Mouse (Mus musculus): ENCODE data around the gene Sla2. TPM values are rescaled to one million over a fixed set of nuclear protein-coding genes. Genes with fewer than 3 reads are reported as not detected.
A peak's percentile ranks its signal among the peaks of the same experiment; 100 is the strongest.
"Not testable (repeated sequence)": the region's sequence is repeated elsewhere in the genome, so short reads cannot be mapped to it uniquely, and the experiment has no call there.

The Sla2 gene
- polyA plus RNA-seq, 1 experiment from 2014 or later, result 0.24 TPM

DNA sequence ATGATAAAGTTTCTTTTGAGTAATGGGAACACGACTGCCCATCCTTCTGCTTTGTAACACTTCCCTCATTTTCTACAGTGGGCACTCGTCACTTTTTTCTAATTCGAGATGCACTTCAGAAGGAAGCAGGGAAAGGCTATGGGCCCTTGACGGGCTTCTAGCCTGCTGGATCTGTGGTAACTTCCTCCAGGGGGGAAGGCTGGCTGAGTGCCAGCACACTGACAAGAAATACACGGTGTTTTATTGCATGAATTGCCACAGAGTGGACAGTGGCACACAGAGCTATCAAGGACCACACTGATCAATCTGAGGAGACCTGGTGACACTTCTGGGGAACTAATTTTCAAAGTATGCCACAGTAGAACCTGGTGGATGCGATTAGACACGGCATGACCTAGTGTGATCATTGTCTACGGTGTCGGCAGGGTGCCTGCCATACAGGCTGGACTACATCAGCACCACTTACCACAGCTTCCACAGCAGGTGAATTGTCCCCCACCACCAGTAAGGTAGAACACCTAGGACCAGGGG is 9.5 kb upstream of the Sla2 start:
- no peak overlapping the region for H3K4me2 ChIP-seq (ENCODE audit: low read depth, low read length)
- no peaks in the 10 kb centered on the region for H3K36me3 ChIP-seq (ENCODE audit: control insufficient read depth, insufficient read depth, low read length)
- H3K27ac ChIP-seq (ENCODE audit: low read depth, low read length), result no peak overlapping the region
- no peaks in the 10 kb centered on the region for H3K9me3 ChIP-seq (ENCODE audit: control insufficient read depth, low read length)
- no peak for ATAC-seq (ENCODE audit: low read depth)
- no peaks in the 10 kb centered on the region for H3K27me3 ChIP-seq (ENCODE audit: control insufficient read depth, insufficient read depth, low read length)
- no peak overlapping the region for H3K9ac ChIP-seq (replicated peaks; ENCODE audit: low read depth, low read length)
- H3K4me3 ChIP-seq (ENCODE audit: low read depth, low read length), result no peak overlapping the region
- 67% methylated on average over 9 of the region's 9 CpGs for WGBS
- 0 out of 2 replicates have a peak, but pooled peaks cover 4% of the 10 kb centered on the region for H3K4me1 ChIP-seq (ENCODE audit: control insufficient read depth, insufficient read depth, low read length)

DNA sequence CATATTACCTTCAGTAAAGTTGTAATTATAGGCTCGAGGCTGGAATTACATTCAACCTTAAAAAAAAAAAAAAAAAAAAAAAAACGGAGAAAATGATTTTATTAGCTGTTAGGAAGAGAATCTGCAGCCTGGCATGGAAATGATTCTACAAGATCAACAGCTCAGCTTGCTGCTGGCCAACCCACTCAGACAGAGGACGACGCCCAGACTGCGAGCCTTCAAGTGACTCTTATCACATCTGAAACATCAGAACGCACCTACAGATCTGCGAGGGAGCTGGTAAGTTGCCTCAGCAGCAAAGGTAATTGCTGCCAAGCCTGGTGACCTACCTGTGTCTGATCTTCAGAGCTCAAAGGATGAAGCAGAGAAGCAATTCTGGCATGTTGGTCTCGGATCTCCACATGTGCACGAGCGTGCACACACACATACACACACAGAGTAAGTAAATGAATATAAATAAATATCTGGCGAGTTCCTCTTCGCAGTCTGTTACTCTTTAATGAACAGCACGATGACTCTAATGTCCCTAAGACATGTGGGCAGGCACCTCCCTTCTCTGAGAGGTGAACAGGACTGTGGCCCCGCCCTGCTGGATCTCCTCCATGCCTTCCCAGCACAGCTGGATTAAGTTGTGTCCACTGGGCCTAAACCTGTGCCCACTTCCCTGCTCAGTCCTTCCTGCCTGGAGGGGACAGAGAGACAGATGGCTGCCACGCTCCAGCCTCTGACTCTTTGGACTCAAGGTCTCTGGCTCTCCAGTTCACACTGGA is 7.7 kb upstream of the Sla2 start:
- no peak overlapping the region for H3K27ac ChIP-seq (ENCODE audit: low read depth, low read length)
- no peak overlapping the region for H3K4me2 ChIP-seq (ENCODE audit: low read depth, low read length)
- WGBS, result 83% methylated on average over 15 of the region's 15 CpGs
- H3K4me3 ChIP-seq (ENCODE audit: low read depth, low read length), result no peak overlapping the region
- no peaks in the 10 kb centered on the region for H3K9me3 ChIP-seq (ENCODE audit: control insufficient read depth, low read length)
- ATAC-seq (ENCODE audit: low read depth), result no peak
- H3K4me1 ChIP-seq (ENCODE audit: control insufficient read depth, insufficient read depth, low read length), result 0 out of 2 replicates have a peak, but pooled peaks cover 4% of the 10 kb centered on the region
- H3K36me3 ChIP-seq (ENCODE audit: control insufficient read depth, insufficient read depth, low read length), result no peaks in the 10 kb centered on the region
- H3K9ac ChIP-seq (replicated peaks; ENCODE audit: low read depth, low read length), result no peak overlapping the region
- no peaks in the 10 kb centered on the region for H3K27me3 ChIP-seq (ENCODE audit: control insufficient read depth, insufficient read depth, low read length)

DNA sequence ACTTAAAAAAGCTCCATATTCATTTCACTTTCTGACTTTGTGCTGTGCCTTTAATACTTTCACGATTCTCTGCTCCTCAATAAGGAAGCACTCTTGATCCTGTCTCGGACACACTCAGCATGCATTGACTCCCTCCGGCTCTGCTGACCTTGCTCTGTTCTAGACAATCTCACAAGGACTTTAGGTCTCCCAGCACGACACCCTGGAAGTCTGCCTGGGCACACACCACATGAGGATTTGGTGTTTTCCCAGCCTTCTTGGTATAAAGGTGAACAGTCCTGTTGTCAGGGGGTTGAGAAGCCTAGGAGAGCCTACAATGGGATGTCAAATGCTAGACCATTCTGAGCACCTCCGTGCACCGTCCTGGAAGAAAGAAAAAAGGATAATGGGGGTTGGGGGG is 5.8 kb upstream of the Sla2 start:
- H3K27me3 ChIP-seq (ENCODE audit: control insufficient read depth, insufficient read depth, low read length), result no peaks in the 10 kb centered on the region
- H3K9me3 ChIP-seq (ENCODE audit: control insufficient read depth, low read length), result no peaks in the 10 kb centered on the region
- H3K4me3 ChIP-seq (ENCODE audit: low read depth, low read length), result no peak overlapping the region
- H3K4me2 ChIP-seq (ENCODE audit: low read depth, low read length), result no peak overlapping the region
- H3K36me3 ChIP-seq (ENCODE audit: control insufficient read depth, insufficient read depth, low read length), result no peaks in the 10 kb centered on the region
- H3K4me1 ChIP-seq (ENCODE audit: control insufficient read depth, insufficient read depth, low read length), result 0 out of 2 replicates have a peak, but pooled peaks cover 4% of the 10 kb centered on the region
- 76% methylated on average over 6 of the region's 6 CpGs for WGBS
- H3K27ac ChIP-seq (ENCODE audit: low read depth, low read length), result no peak overlapping the region
- no peak overlapping the region for H3K9ac ChIP-seq (replicated peaks; ENCODE audit: low read depth, low read length)
- no peak for ATAC-seq (ENCODE audit: low read depth)

DNA sequence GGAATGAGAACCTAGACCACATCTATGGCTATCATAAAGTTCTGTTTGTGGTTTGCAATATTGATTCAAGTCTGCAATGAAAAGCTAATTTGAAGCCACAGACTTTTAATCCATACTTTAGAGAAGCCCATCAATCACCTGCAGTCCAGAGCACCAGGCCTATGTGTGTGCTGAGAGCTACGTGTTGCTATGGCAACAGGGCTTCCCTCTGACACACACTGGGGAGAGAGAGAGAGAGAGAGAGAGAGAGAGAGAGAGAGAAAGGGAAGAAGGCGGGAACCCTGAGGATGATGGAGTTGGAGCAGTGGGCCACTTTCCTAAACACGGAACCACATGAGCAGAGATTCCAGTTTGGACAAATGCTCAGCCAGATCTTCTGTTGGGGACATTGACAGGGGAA is 5.2 kb upstream of the Sla2 start:
- peak; percentile 63; the same call in 1 of the 2 replicates for ATAC-seq (ENCODE audit: low read depth)
- Histone ChIP-seq H3K9ac (replicated peaks; ENCODE audit: low read depth, low read length) (no peak overlapping the region), H3K9me3 (ENCODE audit: control insufficient read depth, low read length) (no peaks in the 10 kb centered on the region), H3K36me3 (ENCODE audit: control insufficient read depth, insufficient read depth, low read length) (no peaks in the 10 kb centered on the region), H3K27ac (ENCODE audit: low read depth, low read length) (no peak overlapping the region), H3K4me1 (ENCODE audit: control insufficient read depth, insufficient read depth, low read length) (0 out of 2 replicates have a peak, but pooled peaks cover 4% of the 10 kb centered on the region), H3K4me2 (ENCODE audit: low read depth, low read length) (no peak overlapping the region), H3K27me3 (ENCODE audit: control insufficient read depth, insufficient read depth, low read length) (no peaks in the 10 kb centered on the region), H3K4me3 (ENCODE audit: low read depth, low read length) (no peak overlapping the region)
- 15% methylated on average over 3 of the region's 3 CpGs for WGBS

DNA sequence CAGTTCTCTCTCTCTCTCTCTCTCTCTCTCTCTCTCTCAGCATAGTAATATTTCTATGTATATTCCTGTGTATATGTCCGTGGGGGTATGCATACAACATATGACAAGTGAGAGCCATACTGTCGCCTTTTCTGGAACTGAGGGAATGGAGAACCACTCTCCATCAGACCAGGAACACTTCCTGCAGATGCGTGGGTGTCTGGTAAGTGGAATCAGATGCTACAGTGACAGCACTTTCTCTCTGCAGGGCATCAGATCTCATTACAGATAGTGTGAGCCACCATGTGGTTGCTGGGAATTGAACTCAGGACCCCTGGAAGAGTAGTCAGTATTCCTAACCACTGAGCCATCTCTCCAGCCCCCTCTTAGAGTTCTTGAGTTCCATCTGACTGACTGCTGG is 1.5 kb upstream of the Sla2 start:
- no peaks in the 10 kb centered on the region for H3K36me3 ChIP-seq (ENCODE audit: control insufficient read depth, insufficient read depth, low read length)
- 0 out of 2 replicates have a peak, but pooled peaks cover 4% of the 10 kb centered on the region for H3K4me1 ChIP-seq (ENCODE audit: control insufficient read depth, insufficient read depth, low read length)
- no peak overlapping the region for H3K4me3 ChIP-seq (ENCODE audit: low read depth, low read length)
- WGBS, result 76% methylated on average over 3 of the region's 3 CpGs
- no peak for ATAC-seq (ENCODE audit: low read depth)
- no peaks in the 10 kb centered on the region for H3K9me3 ChIP-seq (ENCODE audit: control insufficient read depth, low read length)
- no peak overlapping the region for H3K4me2 ChIP-seq (ENCODE audit: low read depth, low read length)
- no peak overlapping the region for H3K27ac ChIP-seq (ENCODE audit: low read depth, low read length)
- H3K9ac ChIP-seq (replicated peaks; ENCODE audit: low read depth, low read length), result no peak overlapping the region
- H3K27me3 ChIP-seq (ENCODE audit: control insufficient read depth, insufficient read depth, low read length), result no peaks in the 10 kb centered on the region

DNA sequence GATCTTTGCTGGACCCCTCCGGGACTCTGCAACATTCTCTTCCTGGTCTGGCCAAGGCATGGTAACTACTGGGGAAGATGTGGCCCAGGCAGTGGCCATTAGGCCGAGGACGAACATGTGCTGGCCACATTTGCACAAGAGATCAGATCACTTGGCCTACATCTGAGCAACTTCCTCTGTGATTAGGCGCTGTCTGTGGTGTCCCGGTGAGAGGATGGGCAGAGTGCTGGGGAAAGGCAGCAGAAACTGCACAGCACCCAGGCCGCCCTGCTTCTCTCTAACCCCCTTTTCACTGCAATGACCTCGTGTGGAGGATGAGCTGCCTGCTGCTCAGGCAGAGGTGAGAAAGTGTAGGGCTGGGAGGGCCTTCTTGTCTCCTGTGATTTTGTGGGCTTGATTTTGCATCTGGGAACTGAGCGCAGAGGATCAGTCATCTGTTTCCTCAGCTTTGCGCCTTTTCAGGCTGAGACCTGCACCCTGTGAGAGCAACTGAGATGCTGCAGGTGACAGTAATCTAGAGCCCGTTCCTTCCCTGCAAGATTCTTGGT is 834 bp downstream of the Sla2 start:
- Histone ChIP-seq H3K4me2 (ENCODE audit: low read depth, low read length) (no peak overlapping the region), H3K9ac (replicated peaks; ENCODE audit: low read depth, low read length) (no peak overlapping the region), H3K36me3 (ENCODE audit: control insufficient read depth, insufficient read depth, low read length) (no peaks in the 10 kb centered on the region), H3K27ac (ENCODE audit: low read depth, low read length) (no peak overlapping the region), H3K27me3 (ENCODE audit: control insufficient read depth, insufficient read depth, low read length) (no peaks in the 10 kb centered on the region), H3K9me3 (ENCODE audit: control insufficient read depth, low read length) (no peaks in the 10 kb centered on the region), H3K4me3 (ENCODE audit: low read depth, low read length) (no peak overlapping the region), H3K4me1 (ENCODE audit: control insufficient read depth, insufficient read depth, low read length) (no peaks in the 10 kb centered on the region)
- 84% methylated on average over 10 of the region's 10 CpGs for WGBS
- ATAC-seq (ENCODE audit: low read depth), result no peak

DNA sequence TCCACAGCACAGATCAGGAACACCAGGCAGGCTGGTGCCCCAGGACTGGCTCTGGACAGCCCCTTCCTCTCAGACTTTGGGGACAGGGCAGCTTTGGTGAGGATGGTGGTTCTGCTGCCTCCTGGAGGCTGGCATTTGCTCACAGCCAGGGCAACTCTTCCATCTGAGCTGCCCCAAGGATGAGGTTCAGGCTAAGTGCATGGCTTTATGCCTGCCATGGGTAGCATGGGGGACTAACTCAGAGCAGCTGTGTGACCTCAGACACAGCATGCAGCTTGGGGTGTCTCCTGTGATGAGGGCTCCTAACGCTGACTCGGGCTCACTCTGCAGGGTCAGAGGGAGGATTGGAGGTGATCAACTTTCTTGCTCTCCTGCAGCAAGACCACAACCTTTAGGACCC is 1.3 kb downstream of the Sla2 start:
- H3K27me3 ChIP-seq (ENCODE audit: control insufficient read depth, insufficient read depth, low read length); ATAC-seq (ENCODE audit: low read depth); H3K36me3 ChIP-seq (ENCODE audit: control insufficient read depth, insufficient read depth, low read length); H3K4me1 ChIP-seq (ENCODE audit: control insufficient read depth, insufficient read depth, low read length); H3K4me2 ChIP-seq (ENCODE audit: low read depth, low read length); H3K9me3 ChIP-seq (ENCODE audit: control insufficient read depth, low read length); H3K4me3 ChIP-seq (ENCODE audit: low read depth, low read length); H3K27ac ChIP-seq (ENCODE audit: low read depth, low read length); H3K9ac ChIP-seq (replicated peaks; ENCODE audit: low read depth, low read length): not testable (repeated sequence)
- 78% methylated on average over 2 of the region's 2 CpGs for WGBS

DNA sequence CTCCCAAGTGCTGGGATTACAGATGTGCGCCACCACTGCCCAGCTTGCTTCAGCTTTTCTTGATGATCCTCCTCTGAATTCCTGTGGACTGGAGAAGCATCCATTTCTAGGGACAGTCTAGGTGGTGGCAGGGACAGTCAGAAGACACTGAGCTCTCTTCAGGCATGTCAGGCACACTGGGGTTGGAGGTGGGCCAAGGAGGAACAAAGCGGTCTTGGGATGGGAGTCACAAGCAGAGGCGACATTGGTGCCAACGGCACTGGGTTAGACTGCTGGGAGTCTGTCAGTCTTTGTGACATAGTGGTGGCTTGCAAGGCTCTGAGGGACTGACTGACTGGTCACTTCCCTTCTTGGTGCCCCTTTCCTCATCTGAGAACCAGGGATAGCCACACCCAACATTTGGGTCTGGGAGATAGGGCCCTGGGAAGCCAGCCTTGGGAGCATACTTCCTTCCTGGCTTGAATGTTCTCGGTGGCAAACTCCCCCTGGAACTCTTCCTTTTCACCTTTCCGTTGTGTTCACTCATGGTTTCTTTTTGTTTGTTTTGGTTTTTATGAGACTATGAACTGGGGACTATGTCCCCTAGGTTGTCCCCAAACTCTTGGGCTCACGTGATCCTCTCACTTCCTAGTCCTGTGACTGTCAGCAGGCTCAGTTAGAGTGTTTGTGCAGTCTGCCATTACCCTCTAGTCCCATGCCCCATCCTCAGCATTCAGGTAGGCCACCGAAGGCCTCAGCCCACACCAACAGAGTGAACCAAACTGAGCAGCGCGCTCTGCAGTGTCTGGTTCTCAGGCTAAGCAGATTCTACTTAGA is 2.4 kb downstream of the Sla2 start:
- Histone ChIP-seq H3K9me3 (ENCODE audit: control insufficient read depth, low read length) (no peaks in the 10 kb centered on the region), H3K27ac (ENCODE audit: low read depth, low read length) (no peak overlapping the region), H3K27me3 (ENCODE audit: control insufficient read depth, insufficient read depth, low read length) (no peaks in the 10 kb centered on the region), H3K4me1 (ENCODE audit: control insufficient read depth, insufficient read depth, low read length) (no peaks in the 10 kb centered on the region), H3K36me3 (ENCODE audit: control insufficient read depth, insufficient read depth, low read length) (no peaks in the 10 kb centered on the region), H3K4me2 (ENCODE audit: low read depth, low read length) (no peak overlapping the region), H3K9ac (replicated peaks; ENCODE audit: low read depth, low read length) (no peak overlapping the region), H3K4me3 (ENCODE audit: low read depth, low read length) (no peak overlapping the region)
- WGBS, result 91% methylated on average over 10 of the region's 10 CpGs
- ATAC-seq (ENCODE audit: low read depth), result no peak

Data from neural tube, embryonic 14.5 days (tissue).